Mouse (Mus musculus): ENCODE data around the gene Msgn1.

Gene Msgn1

GRCm38 (mm10) chr12:11208872-11209271 lies at the start of gene Msgn1:
TSS of gene Msgn1 (minus strand) at chr12:11208972.
- no peak for DNase-seq (ENCODE audit: low spot score in 2 of 2)

GRCm38 (mm10) chr12:11250322-11250721 lies 41.5 kb upstream of the Msgn1 start:
- DNase-seq (ENCODE audit: low spot score in 2 of 2) = no peak

GRCm38 (mm10) chr12:11247460-11247859 lies 38.7 kb upstream of the Msgn1 start:
- DNase-seq (ENCODE audit: low spot score in 2 of 2) = no peak

- no peak for DNase-seq (ENCODE audit: low spot score in 2 of 2)
Measured at GRCm38 (mm10) chr12:11235996-11236395, 27.2 kb upstream of the Msgn1 start.

GRCm38 (mm10) chr12:11230267-11230666 lies 21.5 kb upstream of the Msgn1 start:
- DNase-seq (ENCODE audit: low spot score in 2 of 2) = no peak

- DNase-seq (ENCODE audit: low spot score in 2 of 2) = no peak
Measured at GRCm38 (mm10) chr12:11226529-11227268, 17.9 kb upstream of the Msgn1 start.

- DNase-seq (ENCODE audit: low spot score in 2 of 2) = no peak
Measured at GRCm38 (mm10) chr12:11226123-11226522, 17.4 kb upstream of the Msgn1 start.

- DNase-seq (ENCODE audit: low spot score in 2 of 2) = no peak
Measured at GRCm38 (mm10) chr12:11224722-11225121, 15.9 kb upstream of the Msgn1 start.

GRCm38 (mm10) chr12:11223090-11223489 lies 14.3 kb upstream of the Msgn1 start:
- DNase-seq (ENCODE audit: low spot score in 2 of 2) = no peak

- no peak for DNase-seq (ENCODE audit: low spot score in 2 of 2)
Measured at GRCm38 (mm10) chr12:11222566-11222965, 13.8 kb upstream of the Msgn1 start.

GRCm38 (mm10) chr12:11221524-11222330 lies 13.0 kb upstream of the Msgn1 start:
- DNase-seq (ENCODE audit: low spot score in 2 of 2) = no peak

GRCm38 (mm10) chr12:11217726-11218250 lies 9.0 kb upstream of the Msgn1 start:
- DNase-seq (ENCODE audit: low spot score in 2 of 2) = no peak

- no peak for DNase-seq (ENCODE audit: low spot score in 2 of 2)
Measured at GRCm38 (mm10) chr12:11216454-11216853, 7.7 kb upstream of the Msgn1 start.

- no peak for DNase-seq (ENCODE audit: low spot score in 2 of 2)
Measured at GRCm38 (mm10) chr12:11215555-11215954, 6.8 kb upstream of the Msgn1 start.

- DNase-seq (ENCODE audit: low spot score in 2 of 2) = no peak
Measured at GRCm38 (mm10) chr12:11214776-11215175, 6.0 kb upstream of the Msgn1 start.

- no peak for DNase-seq (ENCODE audit: low spot score in 2 of 2)
Measured at GRCm38 (mm10) chr12:11212881-11213280, 4.1 kb upstream of the Msgn1 start.

GRCm38 (mm10) chr12:11210361-11210760 lies 1.6 kb upstream of the Msgn1 start:
- DNase-seq (ENCODE audit: low spot score in 2 of 2) = no peak

GRCm38 (mm10) chr12:11209636-11210035 lies 864 bp upstream of the Msgn1 start:
- DNase-seq (ENCODE audit: low spot score in 2 of 2) = no peak

GRCm38 (mm10) chr12:11206321-11206720 lies 2.5 kb downstream of the Msgn1 start:
- DNase-seq (ENCODE audit: low spot score in 2 of 2) = no peak

GRCm38 (mm10) chr12:11203694-11204665 lies 4.8 kb downstream of the Msgn1 start:
- DNase-seq (ENCODE audit: low spot score in 2 of 2) = no peak

- DNase-seq (ENCODE audit: low spot score in 2 of 2) = no peak
Measured at GRCm38 (mm10) chr12:11202476-11202875, 6.3 kb downstream of the Msgn1 start.

- DNase-seq (ENCODE audit: low spot score in 2 of 2) = no peak
Measured at GRCm38 (mm10) chr12:11200711-11201110, 8.1 kb downstream of the Msgn1 start.
